Mouse (Mus musculus) myocyte (in vitro differentiated cells): ENCODE data around the gene Slc11a2.

Experiments used
- CEBPB ChIP-seq: IDR thresholded peaks from 2 replicates; pipeline ENCODE4 v1.6.1; 2011; ENCODE audit warnings: mild to moderate bottlenecking, moderate library complexity; ENCODE audit not compliant: poor library complexity, insufficient read depth, severe bottlenecking
- E2F4 ChIP-seq: IDR thresholded peaks from one replicate; pipeline ENCODE4 v1.6.1; 2011; ENCODE audit warnings: mild to moderate bottlenecking, control low read depth, moderate library complexity; ENCODE audit not compliant: insufficient read depth
- MAX ChIP-seq: IDR thresholded peaks from one replicate; pipeline ENCODE4 v1.6.1; 2011; ENCODE audit warnings: low read depth, mild to moderate bottlenecking, control low read depth
- POLR2A ChIP-seq: IDR thresholded peaks from one replicate; pipeline ENCODE4 v1.6.1; 2011; ENCODE audit warnings: low read depth, mild to moderate bottlenecking, control low read depth, moderate library complexity; ENCODE audit not compliant: insufficient read length
- POLR2AphosphoS2 ChIP-seq: IDR thresholded peaks from one replicate; pipeline ENCODE4 v1.6.1; 2011; ENCODE audit warnings: low read depth, control low read depth; ENCODE audit not compliant: insufficient read length
- REST ChIP-seq: IDR thresholded peaks from one replicate; pipeline ENCODE4 v1.6.1; 2011; ENCODE audit warnings: mild to moderate bottlenecking, control low read depth, moderate library complexity; ENCODE audit not compliant: insufficient read depth, insufficient read length

DNA sequence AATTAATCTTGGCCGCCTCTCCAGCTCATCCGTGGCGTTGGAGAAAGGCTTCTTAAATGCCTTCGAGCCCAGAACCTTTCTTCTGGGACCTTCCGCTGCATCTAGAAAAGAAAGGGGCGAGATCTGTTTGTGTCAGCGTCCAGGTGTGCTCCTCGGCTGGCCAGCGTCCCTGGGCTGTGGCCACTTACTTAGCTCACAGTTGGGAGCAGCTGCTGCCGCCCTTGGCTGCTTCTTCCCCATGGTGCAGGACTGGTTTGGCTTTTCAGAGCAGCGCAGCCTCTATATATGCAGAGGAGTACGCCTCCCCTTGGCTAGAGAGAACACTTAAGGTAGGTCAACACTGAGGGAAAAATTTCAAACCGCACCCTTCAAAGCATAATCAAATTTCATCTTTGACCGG lies 956 bp downstream of the Slc11a2 start:
- no peak for TF ChIP-seq POLR2A
- no peak for TF ChIP-seq CEBPB
- TF ChIP-seq REST = no peak
- no peak for TF ChIP-seq POLR2AphosphoS2
- no peak for TF ChIP-seq E2F4
- TF ChIP-seq MAX = no peak
